ENCODE assay signal across 8 mouse cellular contexts in genomic region chr12:55079726-55080600, GRCm38 (mm10). TPM values are rescaled to one million over a fixed set of nuclear protein-coding genes. Genes with fewer than 3 reads are reported as not detected.
DNase-seq lines count a peak whose midpoint lies in the region; ATAC-seq lines count a peak whose summit lies in the region.
"Not testable (repeated sequence)": the region's sequence is repeated elsewhere in the genome, so short reads cannot be mapped to it uniquely, and the experiment has no call there.

Gene 2700097O09Rik, minus strand, starts transcription at chr12:55080110.
Gene Srp54a, plus strand, starts transcription at chr12:55080262.

- H3K36me3 ChIP-seq in megakaryocyte, embryonic 14.5 days (replicated peaks; ENCODE audit: low read length): not testable (repeated sequence)

- peak; percentile 98 for DNase-seq in ZHBTc4 (ENCODE audit: low read depth, low spot score)
- DNase-seq in gastrocnemius, adult 8-10 months (ENCODE audit: low spot score in 2 of 2): peak; percentile 88 to 91
- peak; percentile 63 for DNase-seq in hindlimb bud, embryonic 11.5 days (ENCODE audit: extremely low spot score, low read depth, low spot score)
- DNase-seq in left cerebral cortex, adult 8-10 months (ENCODE audit: low spot score in 2 of 2): peak; percentile 84 to 93
- DNase-seq in right cerebral cortex, postnatal 10 days (ENCODE audit: low spot score in 2 of 2): peak; percentile 96
- peak; percentile 92 for DNase-seq in urinary bladder, postnatal 25 days (ENCODE audit: low spot score)

- ATAC-seq in common myeloid progenitor, adult 5-6 weeks (replicated peaks; ENCODE audit: low read depth, poor library complexity, severe bottlenecking): peak; percentile 92

- not testable (repeated sequence) for H3K27me3 ChIP-seq in megakaryocyte, embryonic 14.5 days (replicated peaks)

- H3K9me3 ChIP-seq in megakaryocyte, embryonic 14.5 days: not testable (repeated sequence)

- peak within 1 kb of the TSS; percentile 90 for H3K4me3 ChIP-seq in megakaryocyte, embryonic 14.5 days (replicated peaks)

- H3K4me1 ChIP-seq in megakaryocyte, embryonic 14.5 days: not testable (repeated sequence)

RNA-seq across cellular contexts. Expression of gene 2700097O09Rik, which starts in this region (rescaled TPM):
- total RNA-seq in common myeloid progenitor, adult 5-6 weeks (2017): 10.0 and 10.2 TPM in 2 replicates
- 10 to 100 TPM in 1 of 4 experiments, 1 to 10 TPM in 3; 4.5 to 10.3 (median 8.1) TPM for total RNA-seq in gastrocnemius, adult 8-10 months (2022)
- total RNA-seq in left cerebral cortex, adult 8-10 months (2022): 10 to 100 TPM in 1 of 4 experiments, 1 to 10 TPM in 3; 7.1 to 13.8 (median 8.1) TPM
- polyA plus RNA-seq in megakaryocyte, embryonic 14.5 days (2012; ENCODE audit: insufficient read depth, low replicate concordance): 0.25 TPM in 1 of 2 replicates, not detected in the other

RNA-seq across cellular contexts. Expression of gene Srp54a, which starts in this region (rescaled TPM):
- 153 and 172 TPM in 2 replicates for total RNA-seq in common myeloid progenitor, adult 5-6 weeks (2017)
- total RNA-seq in gastrocnemius, adult 8-10 months (2022): 10 to 100 TPM; 66.2 to 94.8 (median 80.8) TPM
- 100 to 1,000 TPM in 2 of 4 experiments, 10 to 100 TPM in 2; 95.1 to 102 (median 100) TPM for total RNA-seq in left cerebral cortex, adult 8-10 months (2022)
- polyA plus RNA-seq in megakaryocyte, embryonic 14.5 days (2012; ENCODE audit: insufficient read depth, low replicate concordance): 3.2 TPM in 1 of 2 replicates, not detected in the other

Comparison
In these comparisons a context has a peak if more than half of its experiments do, and no peak if none do; other contexts are left out.
1. Peak in every context shown above with its lines: DNase-seq, ATAC-seq and H3K4me3 ChIP-seq.